Mouse (Mus musculus): Measurements from ENCODE around the gene Kif1b.

- no peak for TF ChIP-seq CTCF (IDR thresholded peaks at IDR 0.05)
- no peak for TF ChIP-seq POLR2A (IDR thresholded peaks at IDR 0.05; ENCODE audit: insufficient read depth, low read depth, low read length)
- no peak for TF ChIP-seq EP300 (IDR thresholded peaks at IDR 0.05; ENCODE audit: insufficient read depth, low read depth, low read length)
These were observed 110.3 kb downstream of the Kif1b start for GRCm38 (mm10) chr4:149197180-149197579.
